Mouse (Mus musculus): ENCODE measurements around the gene Mapkapk3. TPM values are rescaled to one million over a fixed set of nuclear protein-coding genes. Genes with fewer than 3 reads are reported as not detected.

The Mapkapk3 gene
- total and polyA plus RNA-seq, 3 experiments: 42.3 to 49.9 TPM; not detected in 1

GRCm38 (mm10) chr9:107295616-107296015 lies 5.9 kb upstream of the Mapkapk3 start (continued):
- 0 out of 2 replicates have a peak, but pooled peaks have one; percentile 0 for TF ChIP-seq ZC3H11A (IDR thresholded peaks at IDR 0.05; ENCODE audit: low read depth, low read length)
- 0 out of 2 replicates have a peak, but pooled peaks have one; percentile 42 for TF ChIP-seq POLR2AphosphoS2 (IDR thresholded peaks at IDR 0.05; ENCODE audit: low read length)
- TF ChIP-seq MXI1 (IDR thresholded peaks at IDR 0.05; ENCODE audit: low read depth, low read length): peak; percentile 77
- peak; percentile 70 for TF ChIP-seq SIN3A (IDR thresholded peaks at IDR 0.05; ENCODE audit: low read length)
- TF ChIP-seq NRF1 (IDR thresholded peaks at IDR 0.05; ENCODE audit: insufficient read depth, low read depth, low read length, poor library complexity, severe bottlenecking): no peak
- peak; percentile 63; the same call in 1 of the 2 replicates for TF ChIP-seq TBP (IDR thresholded peaks at IDR 0.05; ENCODE audit: low read depth, low read length)
- peak; percentile 31; the same call in 1 of the 2 replicates for TF ChIP-seq MEF2A (IDR thresholded peaks at IDR 0.05; ENCODE audit: extremely low read depth, insufficient replicate concordance, low read depth, low read length, poor library complexity, severe bottlenecking)
- TF ChIP-seq SMC3 (IDR thresholded peaks at IDR 0.05; ENCODE audit: low read depth, low read length): peak; percentile 26; the same call in 1 of the 2 replicates
- TF ChIP-seq ETS1 (IDR thresholded peaks at IDR 0.05; ENCODE audit: low read depth, low read length): peak; percentile 91
- TF ChIP-seq HCFC1 (IDR thresholded peaks at IDR 0.05; ENCODE audit: low read depth, low read length): 0 out of 2 replicates have a peak, but pooled peaks have one; percentile 14
- TF ChIP-seq ZMIZ1 (IDR thresholded peaks at IDR 0.05; ENCODE audit: low read depth, low read length): no peak
- 0 out of 4 replicates have a peak, but pooled peaks of 1 of the 2 experiments have one; percentile 21 for TF ChIP-seq POLR2A (IDR thresholded peaks at IDR 0.05; ENCODE audit: control insufficient read depth in 1 of 2, insufficient read depth in 1 of 2, low read depth in 1 of 2, low read length in 2 of 2, poor library complexity in 1 of 2)
- peak; percentile 85 for TF ChIP-seq TCF12 (IDR thresholded peaks at IDR 0.05; ENCODE audit: low read depth, low read length)
- TF ChIP-seq EP300 (IDR thresholded peaks at IDR 0.05; ENCODE audit: low read depth in 1 of 2, low read length in 2 of 2): peak; percentile 90 to 91
- TF ChIP-seq MYB (IDR thresholded peaks at IDR 0.05; ENCODE audit: low read depth, low read length): 0 out of 2 replicates have a peak, but pooled peaks have one; percentile 6
- peak; percentile 92 for TF ChIP-seq GATA1 (IDR thresholded peaks at IDR 0.05; ENCODE audit: low read depth, low read length)
- TF ChIP-seq NELFE (IDR thresholded peaks at IDR 0.05; ENCODE audit: low read depth, low read length): no peak
- no peak for TF ChIP-seq CHD2 (IDR thresholded peaks at IDR 0.05; ENCODE audit: low read length)

DNA sequence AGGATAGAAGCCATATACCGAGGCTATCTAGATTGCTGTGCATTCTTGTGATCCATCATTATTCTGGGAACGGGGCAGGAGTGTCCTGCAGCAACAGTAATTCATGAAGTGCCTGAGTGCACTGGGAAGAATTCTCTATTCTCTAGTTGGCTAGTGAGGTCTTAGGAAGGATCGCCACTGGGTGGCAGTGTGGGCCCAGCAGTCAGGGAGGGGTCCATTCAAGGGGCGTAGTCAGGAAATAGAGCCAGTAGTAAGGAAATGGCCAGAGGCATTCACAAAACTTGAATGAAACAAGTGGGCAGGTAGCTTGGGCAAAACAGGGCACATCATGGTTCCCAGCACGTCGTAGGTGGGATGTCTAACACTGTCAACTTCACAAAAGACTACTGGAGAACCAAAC lies 4.6 kb upstream of the Mapkapk3 start:
- Histone ChIP-seq H3K36me3 (ENCODE audit: control insufficient read depth in 1 of 2, insufficient read depth in 2 of 2, low read length in 2 of 2) (peaks cover 0 to 19% of the 10 kb centered on the region in 2 experiments; a peak in 2 of 4 replicates), H3K9ac (ENCODE audit: control insufficient read depth, low read depth, low read length, poor library complexity, severe bottlenecking) (peak overlapping the region; percentile 32), H3K79me2 (ENCODE audit: control insufficient read depth, insufficient read depth, low read length, poor library complexity) (peaks cover 26% of the 10 kb centered on the region), H3K27ac (ENCODE audit: control insufficient read depth, low read depth, low read length) (peak overlapping the region; percentile 27), H3K9me3 (replicated peaks; ENCODE audit: insufficient read depth, low read length) (no peaks in the 10 kb centered on the region), H3K4me1 (ENCODE audit: control insufficient read depth in 1 of 2, insufficient read depth in 2 of 2, low read length in 2 of 2) (peaks cover 2 to 31% of the 10 kb centered on the region in 2 experiments; a peak in 3 of 4 replicates), H3K4me3 (ENCODE audit: control insufficient read depth in 1 of 2, insufficient read depth in 1 of 2, low read depth in 2 of 2, low read length in 2 of 2) (0 out of 4 replicates have a peak overlapping the region, but pooled peaks of 1 of the 2 experiments have one; percentile 3), H3K27me3 (ENCODE audit: control insufficient read depth in 1 of 2, insufficient read depth in 2 of 2, low read length in 2 of 2) (no peaks in the 10 kb centered on the region)
- DNase-seq (ENCODE audit: low read depth, low spot score): peak; percentile 84
- TF ChIP-seq UBTF (IDR thresholded peaks at IDR 0.05; ENCODE audit: borderline replicate concordance, insufficient read depth, low read depth, low read length) (no peak), NELFE (IDR thresholded peaks at IDR 0.05; ENCODE audit: low read depth, low read length) (no peak), GABPA (IDR thresholded peaks at IDR 0.05; ENCODE audit: low read depth, low read length) (no peak), RAD21 (IDR thresholded peaks at IDR 0.05; ENCODE audit: low read depth, low read length) (peak; percentile 99), POLR2AphosphoS5 (IDR thresholded peaks at IDR 0.05; ENCODE audit: borderline replicate concordance, low read depth, low read length) (no peak), MAX (IDR thresholded peaks at IDR 0.05; ENCODE audit: low read length) (no peak), ZKSCAN1 (IDR thresholded peaks at IDR 0.05; ENCODE audit: low read depth, low read length) (no peak), ZMIZ1 (IDR thresholded peaks at IDR 0.05; ENCODE audit: low read depth, low read length) (no peak), HCFC1 (IDR thresholded peaks at IDR 0.05; ENCODE audit: low read depth, low read length) (0 out of 2 replicates have a peak, but pooled peaks have one; percentile 13), MYC (IDR thresholded peaks at IDR 0.05; ENCODE audit: low read depth, low read length) (no peak), E2F4 (IDR thresholded peaks at IDR 0.05; ENCODE audit: borderline replicate concordance, low read depth, low read length) (no peak), BHLHE40 (IDR thresholded peaks at IDR 0.05; ENCODE audit: borderline replicate concordance, low read depth, low read length) (no peak), MXI1 (IDR thresholded peaks at IDR 0.05; ENCODE audit: low read depth, low read length) (no peak; the same call in 1 of the 2 replicates), KAT2A (conservative IDR thresholded peaks at IDR 0.05; ENCODE audit: low read depth, low read length) (no peak), MYB (IDR thresholded peaks at IDR 0.05; ENCODE audit: low read depth, low read length) (no peak), USF1 (IDR thresholded peaks at IDR 0.05; ENCODE audit: low read depth, low read length) (no peak), SMC3 (IDR thresholded peaks at IDR 0.05; ENCODE audit: low read depth, low read length) (peak; percentile 99), CTCF (IDR thresholded peaks at IDR 0.05 in 2 of 3, conservative IDR thresholded peaks at IDR 0.05 in 1 of 3; ENCODE audit: control insufficient read depth in 1 of 3, insufficient read depth in 1 of 3, low read depth in 2 of 3, low read length in 3 of 3, poor library complexity in 1 of 3, severe bottlenecking in 1 of 3) (peak; percentile 88 to 99 (median 97)), GATA1 (IDR thresholded peaks at IDR 0.05; ENCODE audit: low read depth, low read length) (no peak), ZC3H11A (IDR thresholded peaks at IDR 0.05; ENCODE audit: low read depth, low read length) (peak; percentile 99), EP300 (IDR thresholded peaks at IDR 0.05; ENCODE audit: low read depth in 1 of 2, low read length in 2 of 2) (no peak), MAFK (IDR thresholded peaks at IDR 0.05; ENCODE audit: borderline replicate concordance, low read depth, low read length) (no peak), MEF2A (IDR thresholded peaks at IDR 0.05; ENCODE audit: extremely low read depth, insufficient replicate concordance, low read depth, low read length, poor library complexity, severe bottlenecking) (no peak), TBP (IDR thresholded peaks at IDR 0.05; ENCODE audit: low read depth, low read length) (no peak), ETS1 (IDR thresholded peaks at IDR 0.05; ENCODE audit: low read depth, low read length) (no peak), SIN3A (IDR thresholded peaks at IDR 0.05; ENCODE audit: low read length) (peak; percentile 61; the same call in 1 of the 2 replicates)
